Comparison of ENCODE assay signal across 14 mouse cellular contexts in genomic region chr11:76357464-76357863, GRCm38 (mm10). TPM values are rescaled to one million over a fixed set of nuclear protein-coding genes. Genes with fewer than 3 reads are reported as not detected.
DNase-seq lines count a peak whose midpoint lies in the region; ATAC-seq and TF ChIP-seq lines count a peak whose summit lies in the region.
"Had no signal": no experiment of that assay in that cellular context is flagged by ENCODE, and none has a peak within 500 bp of the region (broad histone marks: within the 10 kb centered on the region; RNA-seq: fewer than 3 reads in every experiment).

No protein-coding gene starts in this region.

- H3K9me3 ChIP-seq in intestine, embryonic 16.5 days (ENCODE audit: control insufficient read depth, low read length): no peaks in the 10 kb centered on the region
- H3K9me3 ChIP-seq in intestine, embryonic 15.5 days: no peaks in the 10 kb centered on the region
- H3K9me3 ChIP-seq in ES-E14 (ENCODE audit: control insufficient read depth, insufficient read depth, low read depth, low read length): no peaks in the 10 kb centered on the region
- H3K9me3 ChIP-seq in heart, postnatal 0 days (replicated peaks; ENCODE audit: control insufficient read depth, low read length): no peaks in the 10 kb centered on the region
- no peaks in the 10 kb centered on the region for H3K9me3 ChIP-seq in liver, postnatal 0 days (ENCODE audit: low read length)
- H3K9me3 ChIP-seq: embryonic facial prominence, embryonic 15.5 days had no signal

- no peaks in the 10 kb centered on the region for H3K36me3 ChIP-seq in intestine, embryonic 16.5 days (ENCODE audit: control insufficient read depth, insufficient read depth, low read length)
- no peaks in the 10 kb centered on the region for H3K36me3 ChIP-seq in intestine, embryonic 15.5 days
- H3K36me3 ChIP-seq in ES-E14 (ENCODE audit: control insufficient read depth, insufficient read depth, low read length, poor library complexity, severe bottlenecking): no peaks in the 10 kb centered on the region
- H3K36me3 ChIP-seq in heart, postnatal 0 days (replicated peaks; ENCODE audit: control insufficient read depth, insufficient read depth, low read length): no peaks in the 10 kb centered on the region
- no peaks in the 10 kb centered on the region for H3K36me3 ChIP-seq in liver, postnatal 0 days (replicated peaks; ENCODE audit: insufficient read depth, low read length)

- intact Hi-C loops in gastrocnemius, adult 2 months (cut with DNase I): no loop called here

- H3K27me3 ChIP-seq in intestine, embryonic 16.5 days (replicated peaks; ENCODE audit: control insufficient read depth, insufficient read depth, low read length): no peaks in the 10 kb centered on the region
- no peaks in the 10 kb centered on the region for H3K27me3 ChIP-seq in intestine, embryonic 15.5 days (replicated peaks)
- H3K27me3 ChIP-seq in heart, postnatal 0 days (ENCODE audit: control insufficient read depth, insufficient read depth, low read length): no peaks in the 10 kb centered on the region
- no peaks in the 10 kb centered on the region for H3K27me3 ChIP-seq in liver, postnatal 0 days (ENCODE audit: insufficient read depth, low read length)
- H3K27me3 ChIP-seq: embryonic facial prominence, embryonic 15.5 days had no signal

- WGBS in intestine, embryonic 16.5 days: 69% methylated on average over 12 of the region's 12 CpGs
- WGBS in intestine, embryonic 15.5 days: 72% methylated on average over 12 of the region's 12 CpGs
- WGBS in heart, postnatal 0 days: 58% methylated on average over 12 of the region's 12 CpGs
- WGBS in liver, postnatal 0 days (ENCODE audit: insufficient replicate concordance): 70% methylated on average over 12 of the region's 12 CpGs

- H3K4me3 ChIP-seq in gastrocnemius, adult 2 months: peak overlapping the region; percentile 6
- H3K4me3 ChIP-seq in intestine, embryonic 16.5 days (ENCODE audit: low read length): no peak overlapping the region
- no peak overlapping the region for H3K4me3 ChIP-seq in intestine, embryonic 15.5 days (replicated peaks)
- peak overlapping the region in 1 of 2 experiments; percentile 46; a peak in 3 of 4 replicates for H3K4me3 ChIP-seq in ES-E14 (ENCODE audit: insufficient read depth in 1 of 2, low read depth in 1 of 2, low read length in 2 of 2, poor library complexity in 1 of 2, severe bottlenecking in 1 of 2)
- no peak overlapping the region for H3K4me3 ChIP-seq in heart, postnatal 0 days (ENCODE audit: low read depth, low read length)
- H3K4me3 ChIP-seq in liver, postnatal 0 days (ENCODE audit: low read depth, low read length): no peak overlapping the region
- H3K4me3 ChIP-seq: embryonic facial prominence, embryonic 15.5 days had no signal

- ATAC-seq in intestine, embryonic 16.5 days: no peak
- no peak for ATAC-seq in intestine, embryonic 15.5 days
- no peak for ATAC-seq in heart, postnatal 0 days (ENCODE audit: insufficient read depth, low read depth)
- no peak for ATAC-seq in liver, postnatal 0 days
- no peak for ATAC-seq in monocyte, adult 5-6 weeks (replicated peaks; ENCODE audit: insufficient number of reproducible peaks, low FRiP score, low TSS enrichment, poor library complexity, severe bottlenecking)

- H3K27ac ChIP-seq in gastrocnemius, adult 2 months: peak overlapping the region; percentile 65
- H3K27ac ChIP-seq in intestine, embryonic 16.5 days (ENCODE audit: low read length): 0 out of 2 replicates have a peak overlapping the region, but pooled peaks have one; percentile 9
- no peak overlapping the region for H3K27ac ChIP-seq in intestine, embryonic 15.5 days
- H3K27ac ChIP-seq in ES-E14 (ENCODE audit: insufficient read depth, low read depth, low read length, poor library complexity, severe bottlenecking): peak overlapping the region; percentile 74; the same call in 1 of the 2 replicates
- H3K27ac ChIP-seq in heart, postnatal 0 days (ENCODE audit: low read depth): no peak overlapping the region
- no peak overlapping the region for H3K27ac ChIP-seq in liver, postnatal 0 days (ENCODE audit: low read depth)
- H3K27ac ChIP-seq: liver, embryonic 14.5 days had no signal

- peaks cover 39% of the 10 kb centered on the region for H3K4me1 ChIP-seq in intestine, embryonic 16.5 days (ENCODE audit: control insufficient read depth, insufficient read depth, low read length)
- H3K4me1 ChIP-seq in intestine, embryonic 15.5 days (replicated peaks): peaks cover 35% of the 10 kb centered on the region
- H3K4me1 ChIP-seq in ES-E14 (ENCODE audit: control insufficient read depth in 2 of 2, insufficient read depth in 2 of 2, low read length in 2 of 2, poor library complexity in 1 of 2): peaks cover 18 to 31% of the 10 kb centered on the region in 2 experiments
- no peaks in the 10 kb centered on the region; the same call in 1 of the 2 replicates for H3K4me1 ChIP-seq in heart, postnatal 0 days (ENCODE audit: control insufficient read depth, insufficient read depth)
- H3K4me1 ChIP-seq in liver, postnatal 0 days (ENCODE audit: insufficient read depth): no peaks in the 10 kb centered on the region

- no peak for DNase-seq in gastrocnemius, adult 2 months
- no peak for DNase-seq in gastrocnemius, adult 18-20 months (ENCODE audit: low spot score)
- DNase-seq in ES-E14 (ENCODE audit: low read depth, low spot score): no peak
- no peak for DNase-seq in heart, postnatal 0 days (ENCODE audit: low spot score)
- DNase-seq in liver, postnatal 0 days: no peak
- DNase-seq: B cell, adult 2 months; cerebellum, adult 2 months; kidney, adult 8-10 months; lung, postnatal 36 days had no signal

- H3K9ac ChIP-seq in intestine, embryonic 16.5 days (ENCODE audit: low read depth, low read length): no peak overlapping the region
- no peak overlapping the region for H3K9ac ChIP-seq in intestine, embryonic 15.5 days
- H3K9ac ChIP-seq in ES-E14 (ENCODE audit: insufficient read depth, low read depth, low read length, poor library complexity, severe bottlenecking): peak overlapping the region; percentile 25; the same call in 1 of the 2 replicates
- no peak overlapping the region for H3K9ac ChIP-seq in heart, postnatal 0 days (replicated peaks; ENCODE audit: low read depth, low read length)
- no peak overlapping the region for H3K9ac ChIP-seq in liver, postnatal 0 days (replicated peaks)
- H3K9ac ChIP-seq: embryonic facial prominence, embryonic 15.5 days; liver, embryonic 14.5 days had no signal

- in situ Hi-C loops in ES-E14 (cut with MboI; ENCODE audit: low sequenced_read_pairs in 2 of 2, unreplicated experiment in 2 of 2): no loop called here

- no peak for TF ChIP-seq CTCF in gastrocnemius, adult 2 months (IDR thresholded peaks at IDR 0.05)
- TF ChIP-seq CTCF in heart, postnatal 0 days (IDR thresholded peaks at IDR 0.05; ENCODE audit: low read depth): no peak
- TF ChIP-seq CTCF in liver, postnatal 0 days (IDR thresholded peaks at IDR 0.05; ENCODE audit: low read depth): no peak

- no peak overlapping the region for H3K4me2 ChIP-seq in intestine, embryonic 16.5 days (ENCODE audit: low read depth, low read length)
- no peak overlapping the region for H3K4me2 ChIP-seq in intestine, embryonic 15.5 days (replicated peaks)
- H3K4me2 ChIP-seq in heart, postnatal 0 days (ENCODE audit: low read depth, low read length): 0 out of 2 replicates have a peak overlapping the region, but pooled peaks have one; percentile 1
- H3K4me2 ChIP-seq in liver, postnatal 0 days (ENCODE audit: low read depth, low read length): no peak overlapping the region
- H3K4me2 ChIP-seq: embryonic facial prominence, embryonic 15.5 days had no signal

- no peak for TF ChIP-seq EP300 in heart, postnatal 0 days (IDR thresholded peaks at IDR 0.05; ENCODE audit: low read depth)
- TF ChIP-seq EP300 in liver, postnatal 0 days (IDR thresholded peaks at IDR 0.05; ENCODE audit: low read depth): no peak

TF ChIP-seq in ES-E14, 5 proteins besides CTCF, POLR2A, EP300 and RAD21:
- TF ChIP-seq CHD2 (IDR thresholded peaks at IDR 0.05; ENCODE audit: low read depth, low read length) (no peak), ZC3H11A (IDR thresholded peaks at IDR 0.05; ENCODE audit: borderline replicate concordance, low read depth, low read length) (no peak), HCFC1 (IDR thresholded peaks at IDR 0.05; ENCODE audit: borderline replicate concordance, insufficient read depth, low read length) (no peak), MAFK (IDR thresholded peaks at IDR 0.05; ENCODE audit: insufficient read depth, low read depth, low read length) (no peak), ZNF384 (IDR thresholded peaks at IDR 0.05; ENCODE audit: low read depth, low read length) (no peak)
TF ChIP-seq in ES-E14: peak in this region for 0.

RNA-seq across cellular contexts. Expression of gene Nxn, which starts 41.5 kb away (rescaled TPM):
- 10 to 100 TPM; 42.0 to 49.3 TPM for total RNA-seq in gastrocnemius, adult 2 months (2021)
- total RNA-seq in gastrocnemius, adult 18-20 months (2021): 10 to 100 TPM; 37.4 to 48.7 TPM
- 20.1 and 25.7 TPM in 2 replicates for polyA plus RNA-seq in intestine, embryonic 16.5 days (2015; fragmentation: Nextera tagmentation; extraction: Ambion mirVana)
- polyA plus RNA-seq in intestine, embryonic 15.5 days (2015; fragmentation: Nextera tagmentation; extraction: Ambion mirVana): 31.1 and 31.2 TPM in 2 replicates
- total RNA-seq in ES-E14 (2012; rRNA removed): 42.5 and 48.0 TPM in 2 replicates
- total RNA-seq in heart, postnatal 0 days (2014; rRNA removed; ENCODE audit: low replicate concordance): 35.6 and 50.7 TPM in 2 replicates
- 10.6 TPM in 2 replicates for polyA plus RNA-seq in heart, postnatal 0 days (2015; fragmentation: Nextera tagmentation; extraction: Ambion mirVana)
- polyA plus RNA-seq in liver, postnatal 0 days (2015; fragmentation: Nextera tagmentation; extraction: Ambion mirVana): 2.5 and 2.6 TPM in 2 replicates
- total RNA-seq in monocyte, adult 5-6 weeks (2017): 1.9 to 5.8 TPM (median 2.8 TPM) in 3 replicates

RNA-seq across cellular contexts. Expression of gene Timm22, which starts 49.3 kb away (rescaled TPM):
- 10 to 100 TPM; 29.0 to 45.0 TPM for total RNA-seq in gastrocnemius, adult 2 months (2021)
- 10 to 100 TPM; 32.5 to 41.9 TPM for total RNA-seq in gastrocnemius, adult 18-20 months (2021)
- 92.8 and 96.6 TPM in 2 replicates for polyA plus RNA-seq in intestine, embryonic 16.5 days (2015; fragmentation: Nextera tagmentation; extraction: Ambion mirVana)
- polyA plus RNA-seq in intestine, embryonic 15.5 days (2015; fragmentation: Nextera tagmentation; extraction: Ambion mirVana): 87.2 and 103 TPM in 2 replicates
- total RNA-seq in ES-E14 (2012; rRNA removed): 72.1 and 74.5 TPM in 2 replicates
- 20.1 and 42.8 TPM in 2 replicates for total RNA-seq in heart, postnatal 0 days (2014; rRNA removed; ENCODE audit: low replicate concordance)
- polyA plus RNA-seq in heart, postnatal 0 days (2015; fragmentation: Nextera tagmentation; extraction: Ambion mirVana): 90.5 and 99.9 TPM in 2 replicates
- polyA plus RNA-seq in liver, postnatal 0 days (2015; fragmentation: Nextera tagmentation; extraction: Ambion mirVana): 35.0 and 38.4 TPM in 2 replicates
- total RNA-seq in monocyte, adult 5-6 weeks (2017): 6.4 to 10.2 TPM (median 8.2 TPM) in 3 replicates

Comparison
In these comparisons a context has a peak if more than half of its experiments do, and no peak if none do; other contexts are left out.
1. H3K27ac ChIP-seq: peak in gastrocnemius, adult 2 months (single experiment), intestine, embryonic 16.5 days (single experiment) and ES-E14 (single experiment); none in intestine, embryonic 15.5 days (single experiment), heart, postnatal 0 days (single experiment) and liver, postnatal 0 days (single experiment).